Mouse (Mus musculus): ENCODE data around the gene Defb33.

- no peak for TF ChIP-seq CTCF (IDR thresholded peaks at IDR 0.05; ENCODE audit: low read depth, low read length)
- no peak for TF ChIP-seq POLR2A (IDR thresholded peaks at IDR 0.05; ENCODE audit: insufficient read depth, low read length)
- TF ChIP-seq EP300 (IDR thresholded peaks at IDR 0.05; ENCODE audit: insufficient read depth, low read depth, low read length), result no peak
These were observed 15.8 kb downstream of the Defb33 start for GRCm38 (mm10) chr8:20908256-20908655.

All from ES-Bruce4 (cell line).